Mouse (Mus musculus) heart, embryonic 13.5 days (tissue): ENCODE results near the gene Pkn1. TPM values are rescaled to one million over a fixed set of nuclear protein-coding genes. Genes with fewer than 3 reads are reported as not detected.

Source experiments
- ATAC-seq: fragments of 200-750 bp; cut with Nextera tagmentation; 2 replicates; pipeline ENCODE4 v1.8.0; 2017; ENCODE audit warnings: moderate TSS enrichment; ENCODE audit not compliant: insufficient number of reproducible peaks, low FRiP score, low TSS enrichment; ENCODE audit errors: extremely low read depth
- H3K27ac ChIP-seq: fragments of 300-500 bp; sonication (generic); replicated peaks from 2 replicates; pipeline ENCODE4 v1.5.1; 2015; ENCODE audit warnings: moderate library complexity, mild to moderate bottlenecking, inconsistent platforms
- H3K27me3 ChIP-seq: fragments of 300-500 bp; sonication (generic); replicated peaks from 2 replicates; pipeline ENCODE4 v1.6.1; 2015; ENCODE audit warnings: mild to moderate bottlenecking, inconsistent platforms
- H3K36me3 ChIP-seq: fragments of 300-500 bp; sonication (generic); 2 replicates; pipeline ENCODE4 v1.6.1; 2015; ENCODE audit warnings: mild to moderate bottlenecking, inconsistent platforms
- H3K4me1 ChIP-seq: fragments of 300-500 bp; sonication (generic); 2 replicates; pipeline ENCODE4 v1.6.1; 2015; ENCODE audit warnings: inconsistent platforms
- H3K4me2 ChIP-seq: fragments of 300-500 bp; sonication (generic); 2 replicates; pipeline ENCODE4 v1.6.1; 2015; ENCODE audit warnings: inconsistent platforms, mild to moderate bottlenecking, moderate library complexity
- H3K4me3 ChIP-seq: fragments of 300-500 bp; sonication (generic); 2 replicates; pipeline ENCODE4 v1.5.1; 2015; ENCODE audit warnings: moderate library complexity, mild to moderate bottlenecking, inconsistent platforms
- H3K9ac ChIP-seq: fragments of 300-500 bp; sonication (generic); 2 replicates; pipeline ENCODE4 v1.6.1; 2015; ENCODE audit warnings: inconsistent platforms, mild to moderate bottlenecking, moderate library complexity
- H3K9me3 ChIP-seq: fragments of 300-500 bp; sonication (generic); 2 replicates; pipeline ENCODE4 v1.6.1; 2016; ENCODE audit warnings: inconsistent platforms
- WGBS: fragments of 180-500 bp; shearing (Covaris S2); methylation state at CpG from one replicate; pipeline ENCODE4 v1.1.7; 2015; ENCODE audit warnings: mixed read lengths; 5-methylcytosine and 5-hydroxymethylcytosine counted together
- polyA plus RNA-seq: library from polyadenylated mRNA; unstranded; fragments of >200 nt; fragmentation: Nextera tagmentation; extraction: Ambion mirVana; gene quantifications from 2 replicates; pipeline ENCODE4 v1.2.1, GENCODE M21; 2015

The Pkn1 gene
- polyA plus RNA-seq, 1 experiment from 2014 or later: 20.0 TPM

DNA sequence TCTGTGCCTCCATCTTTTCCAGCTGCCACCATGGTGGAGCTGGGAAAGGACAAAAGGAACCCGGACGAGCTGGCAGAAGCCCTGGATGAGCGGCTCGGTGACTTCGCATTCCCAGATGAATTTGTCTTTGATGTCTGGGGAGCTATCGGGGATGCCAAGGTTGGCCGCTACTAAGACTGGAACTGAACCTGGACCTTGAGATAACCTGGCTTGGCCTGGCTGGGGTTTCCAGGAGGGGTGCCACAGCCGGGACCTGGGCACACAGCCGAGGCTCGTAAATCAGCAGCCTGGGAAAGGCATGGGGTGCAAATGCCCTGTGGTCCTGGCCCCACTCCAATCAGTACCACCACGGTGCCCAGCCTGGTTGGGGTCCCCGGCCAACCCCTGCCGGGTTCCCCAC lies 34.9 kb downstream of the Pkn1 start:
- Histone ChIP-seq H3K9me3 (no peaks in the 10 kb centered on the region), H3K27ac (no peak overlapping the region), H3K4me3 (no peak overlapping the region), H3K4me1 (peaks cover 74% of the 10 kb centered on the region), H3K9ac (no peak overlapping the region), H3K4me2 (no peak overlapping the region), H3K27me3 (peaks cover 17% of the 10 kb centered on the region), H3K36me3 (peaks cover 24% of the 10 kb centered on the region)
- 87% methylated on average over 13 of the region's 13 CpGs for WGBS
- no peak for ATAC-seq

DNA sequence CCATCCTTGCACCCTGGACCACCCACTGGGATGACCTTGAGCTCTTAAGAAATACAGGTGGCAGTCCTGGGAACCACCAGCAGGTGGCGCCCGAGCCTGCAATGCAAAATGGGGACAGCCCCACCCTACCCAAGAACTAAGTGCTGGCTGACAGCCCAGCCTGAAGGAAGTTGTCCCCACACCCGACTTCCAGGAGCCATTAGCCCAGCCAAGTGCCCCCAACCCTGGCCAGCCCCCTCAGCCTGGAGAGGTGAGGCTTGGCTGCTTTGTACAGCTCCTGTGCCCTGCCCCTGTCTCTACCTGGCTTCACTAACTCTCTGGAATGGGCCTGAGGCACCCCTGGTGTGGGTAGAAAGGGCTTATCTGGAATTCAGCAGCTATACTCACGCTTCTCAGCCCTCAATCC lies 36.6 kb downstream of the Pkn1 start:
- H3K27ac ChIP-seq: peak overlapping the region; percentile 70
- peaks cover 58% of the 10 kb centered on the region for H3K4me1 ChIP-seq
- H3K4me2 ChIP-seq: peak overlapping the region; percentile 26; the same call in 1 of the 2 replicates
- H3K9ac ChIP-seq: peak overlapping the region; percentile 75; the same call in 1 of the 2 replicates
- peaks cover 5% of the 10 kb centered on the region for H3K27me3 ChIP-seq
- H3K4me3 ChIP-seq: no peak overlapping the region
- peak; percentile 14; the same call in 1 of the 2 replicates for ATAC-seq
- H3K9me3 ChIP-seq: no peaks in the 10 kb centered on the region
- peaks cover 36% of the 10 kb centered on the region for H3K36me3 ChIP-seq
- 5% methylated on average over 4 of the region's 4 CpGs for WGBS

DNA sequence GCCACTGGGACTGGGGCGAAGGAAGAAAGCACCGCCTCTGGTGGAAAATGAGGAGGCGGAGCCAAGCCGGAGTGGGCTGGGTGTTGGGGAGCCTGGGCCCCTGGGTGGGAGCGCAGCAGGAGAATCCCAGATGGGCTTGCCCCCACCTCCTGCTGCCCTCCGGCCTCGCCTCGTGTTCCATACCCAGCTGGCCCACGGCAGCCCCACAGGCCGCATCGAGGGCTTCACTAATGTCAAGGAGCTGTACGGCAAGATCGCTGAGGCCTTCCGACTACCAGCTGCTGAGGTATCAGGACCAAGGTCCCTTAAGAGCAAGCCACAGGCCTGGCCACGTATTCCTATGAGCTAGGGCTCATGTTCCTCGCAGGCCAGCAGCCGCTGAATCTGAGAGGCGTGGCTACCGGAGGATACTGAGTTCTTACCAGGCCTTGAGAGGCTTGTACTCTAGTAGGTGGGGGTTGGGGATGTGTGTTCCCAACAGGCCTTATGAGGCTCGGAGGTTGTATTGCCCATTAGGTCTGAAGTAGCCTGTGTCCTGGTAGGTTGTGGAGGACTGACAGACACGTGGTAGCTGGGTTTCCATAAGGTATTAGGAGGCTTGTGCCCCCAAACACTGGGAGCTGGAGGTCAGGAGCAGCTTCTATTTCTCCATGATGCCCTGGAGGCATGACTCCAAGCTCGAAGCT lies 37.8 kb downstream of the Pkn1 start:
- Histone ChIP-seq H3K36me3 (peaks cover 47% of the 10 kb centered on the region), H3K27ac (peak overlapping the region; percentile 48; the same call in 1 of the 2 replicates), H3K9me3 (no peaks in the 10 kb centered on the region), H3K4me3 (peak overlapping the region; percentile 38), H3K27me3 (no peaks in the 10 kb centered on the region), H3K4me1 (peaks cover 50% of the 10 kb centered on the region), H3K4me2 (peak overlapping the region; percentile 65), H3K9ac (peak overlapping the region; percentile 75)
- no peak for ATAC-seq
- WGBS: 17% methylated on average over 22 of the region's 22 CpGs

DNA sequence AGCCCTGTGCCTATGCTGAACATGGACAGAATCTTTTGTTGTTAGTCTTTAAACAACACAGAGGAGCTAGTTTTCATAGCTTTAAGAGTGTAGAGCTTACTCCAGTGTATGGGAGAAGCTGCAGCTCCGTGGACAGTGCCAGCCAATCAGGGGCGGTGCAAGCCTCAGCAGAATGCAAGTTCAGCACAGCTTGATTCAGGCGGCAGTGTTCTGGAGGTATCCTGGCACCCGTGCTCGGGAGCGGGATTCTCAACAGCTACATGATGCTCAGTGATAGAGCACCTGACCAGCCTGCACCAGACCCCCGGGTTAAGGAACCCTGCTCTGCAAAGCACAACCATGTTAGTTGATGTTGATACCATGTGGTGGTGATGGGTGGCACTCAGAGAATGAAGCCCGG lies 38.4 kb downstream of the Pkn1 start:
- peaks cover 47% of the 10 kb centered on the region for H3K4me1 ChIP-seq
- peak overlapping the region; percentile 75 for H3K9ac ChIP-seq
- 13% methylated on average over 8 of the region's 8 CpGs for WGBS
- no peak for ATAC-seq
- H3K4me2 ChIP-seq: peak overlapping the region; percentile 65
- H3K27me3 ChIP-seq: no peaks in the 10 kb centered on the region
- peak overlapping the region; percentile 38 for H3K4me3 ChIP-seq
- peaks cover 53% of the 10 kb centered on the region for H3K36me3 ChIP-seq
- no peaks in the 10 kb centered on the region for H3K9me3 ChIP-seq
- peak overlapping the region; percentile 48; the same call in 1 of the 2 replicates for H3K27ac ChIP-seq

DNA sequence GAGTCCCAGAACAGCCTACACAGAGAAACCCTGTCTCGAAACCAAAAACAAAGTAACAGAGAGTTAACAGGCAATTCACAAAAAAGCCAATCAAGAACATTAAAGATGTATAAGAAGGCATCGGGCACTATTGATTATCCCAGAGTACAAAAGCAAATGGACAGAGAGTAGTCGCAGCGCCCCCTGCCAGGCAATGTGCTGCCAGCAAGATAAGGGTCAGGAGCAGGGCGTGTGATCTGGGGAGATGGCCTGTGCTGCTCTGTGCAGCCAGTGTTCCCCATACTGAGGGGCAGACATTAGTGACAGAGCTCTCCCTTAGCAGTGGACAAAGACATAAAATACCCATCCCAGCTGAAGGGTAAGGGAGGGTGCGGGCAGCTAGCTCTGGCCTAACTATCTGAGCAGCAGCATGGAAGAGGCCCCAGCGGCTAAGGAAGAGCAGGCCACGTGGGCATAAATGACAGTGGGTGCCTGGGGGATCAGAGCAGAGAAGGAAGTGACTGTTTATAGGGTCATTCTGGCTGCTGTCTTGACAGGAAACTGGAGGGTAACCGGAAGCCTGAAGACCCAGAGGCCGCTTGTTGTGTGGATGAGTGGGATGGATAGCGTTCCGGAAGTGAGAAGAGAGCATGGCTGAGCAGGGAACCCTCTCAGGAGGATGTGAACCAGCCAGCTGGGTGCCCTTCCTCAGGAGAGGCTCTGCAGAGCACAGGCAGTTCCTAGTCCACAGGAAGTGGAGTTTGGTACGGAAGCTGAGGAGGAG lies 42.3 kb downstream of the Pkn1 start:
- Histone ChIP-seq H3K9ac (no peak overlapping the region), H3K27ac (peak overlapping the region; percentile 33), H3K4me2 (no peak overlapping the region), H3K36me3 (peaks cover 38% of the 10 kb centered on the region), H3K4me3 (no peak overlapping the region), H3K9me3 (no peaks in the 10 kb centered on the region), H3K27me3 (no peaks in the 10 kb centered on the region), H3K4me1 (peaks cover 46% of the 10 kb centered on the region)
- ATAC-seq: no peak
- 67% methylated on average over 13 of the region's 13 CpGs for WGBS

DNA sequence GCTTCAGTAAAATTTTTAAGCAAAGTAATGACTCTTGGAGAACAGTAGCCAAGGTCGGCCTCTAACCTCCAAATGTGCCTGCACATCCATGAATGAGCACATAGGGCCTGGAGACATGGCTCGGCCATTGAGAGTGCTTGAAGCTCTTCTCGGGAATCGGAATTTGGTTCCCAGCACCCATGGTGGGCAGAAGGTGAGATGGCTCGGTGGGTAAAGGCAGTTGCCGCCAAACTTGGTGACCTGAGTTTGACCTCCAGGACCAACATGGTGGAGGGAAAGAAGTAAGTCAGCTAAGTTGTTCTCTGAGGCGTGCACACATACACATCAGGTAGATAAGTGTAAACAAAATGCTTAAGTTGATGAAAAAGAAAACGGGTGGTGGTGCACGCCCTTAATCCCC lies 42.9 kb downstream of the Pkn1 start:
- Histone ChIP-seq H3K36me3 (peaks cover 38% of the 10 kb centered on the region), H3K27ac (peak overlapping the region; percentile 33; the same call in 1 of the 2 replicates), H3K4me1 (peaks cover 41% of the 10 kb centered on the region), H3K27me3 (no peaks in the 10 kb centered on the region), H3K4me3 (no peak overlapping the region), H3K9me3 (no peaks in the 10 kb centered on the region), H3K9ac (no peak overlapping the region), H3K4me2 (no peak overlapping the region)
- WGBS: 82% methylated on average over 9 of the region's 9 CpGs
- ATAC-seq: no peak

DNA sequence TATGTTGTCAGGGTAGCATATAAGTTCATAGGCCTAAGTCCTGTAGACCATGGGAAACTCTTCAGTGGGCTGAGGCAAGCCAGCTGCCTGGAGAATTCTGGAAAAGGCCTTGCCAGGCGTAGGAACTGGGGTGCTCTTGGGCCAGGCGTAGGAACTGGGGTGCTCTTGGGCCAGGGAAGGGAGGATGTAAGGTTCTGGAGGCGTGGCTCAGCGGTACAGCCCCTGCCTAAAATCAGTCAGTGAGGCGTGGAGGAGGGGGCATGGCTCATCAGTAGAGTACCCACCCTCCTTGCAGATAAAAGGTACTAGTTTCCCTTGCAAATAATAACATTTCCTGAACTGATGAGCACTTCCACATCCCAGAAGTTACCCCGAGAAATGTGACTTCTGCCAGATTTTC lies 44.3 kb downstream of the Pkn1 start:
- H3K9ac ChIP-seq: no peak overlapping the region
- H3K4me2 ChIP-seq: no peak overlapping the region
- no peaks in the 10 kb centered on the region for H3K27me3 ChIP-seq
- H3K9me3 ChIP-seq: no peaks in the 10 kb centered on the region
- ATAC-seq: no peak
- H3K36me3 ChIP-seq: peaks cover 38% of the 10 kb centered on the region
- H3K4me1 ChIP-seq: peaks cover 28% of the 10 kb centered on the region
- H3K27ac ChIP-seq: no peak overlapping the region
- 86% methylated on average over 6 of the region's 6 CpGs for WGBS
- H3K4me3 ChIP-seq: no peak overlapping the region

DNA sequence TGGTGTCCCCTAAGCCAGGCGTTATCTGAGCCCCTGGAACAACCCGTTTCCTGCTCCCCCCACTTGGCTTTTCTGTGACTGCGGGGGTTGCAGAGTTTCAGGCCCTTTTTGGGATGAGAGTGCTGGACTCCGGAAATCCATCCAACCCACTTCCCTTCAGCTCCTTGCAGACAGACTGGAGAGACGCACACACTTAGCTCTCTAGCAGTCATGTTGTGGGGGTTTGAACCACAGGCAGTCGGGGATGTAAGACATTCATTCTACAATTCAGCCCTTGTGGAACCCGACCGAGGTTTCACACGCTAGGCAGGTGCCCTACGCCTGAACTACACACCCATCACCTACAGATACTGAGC lies 45.3 kb downstream of the Pkn1 start:
- Histone ChIP-seq H3K9me3 (no peaks in the 10 kb centered on the region), H3K4me2 (peak overlapping the region; percentile 95), H3K4me3 (peak overlapping the region; percentile 77), H3K4me1 (peaks cover 28% of the 10 kb centered on the region), H3K36me3 (peaks cover 30% of the 10 kb centered on the region), H3K9ac (peak overlapping the region; percentile 88), H3K27ac (peak overlapping the region; percentile 76), H3K27me3 (no peaks in the 10 kb centered on the region)
- ATAC-seq: no peak
- WGBS: 33% methylated on average over 10 of the region's 10 CpGs

DNA sequence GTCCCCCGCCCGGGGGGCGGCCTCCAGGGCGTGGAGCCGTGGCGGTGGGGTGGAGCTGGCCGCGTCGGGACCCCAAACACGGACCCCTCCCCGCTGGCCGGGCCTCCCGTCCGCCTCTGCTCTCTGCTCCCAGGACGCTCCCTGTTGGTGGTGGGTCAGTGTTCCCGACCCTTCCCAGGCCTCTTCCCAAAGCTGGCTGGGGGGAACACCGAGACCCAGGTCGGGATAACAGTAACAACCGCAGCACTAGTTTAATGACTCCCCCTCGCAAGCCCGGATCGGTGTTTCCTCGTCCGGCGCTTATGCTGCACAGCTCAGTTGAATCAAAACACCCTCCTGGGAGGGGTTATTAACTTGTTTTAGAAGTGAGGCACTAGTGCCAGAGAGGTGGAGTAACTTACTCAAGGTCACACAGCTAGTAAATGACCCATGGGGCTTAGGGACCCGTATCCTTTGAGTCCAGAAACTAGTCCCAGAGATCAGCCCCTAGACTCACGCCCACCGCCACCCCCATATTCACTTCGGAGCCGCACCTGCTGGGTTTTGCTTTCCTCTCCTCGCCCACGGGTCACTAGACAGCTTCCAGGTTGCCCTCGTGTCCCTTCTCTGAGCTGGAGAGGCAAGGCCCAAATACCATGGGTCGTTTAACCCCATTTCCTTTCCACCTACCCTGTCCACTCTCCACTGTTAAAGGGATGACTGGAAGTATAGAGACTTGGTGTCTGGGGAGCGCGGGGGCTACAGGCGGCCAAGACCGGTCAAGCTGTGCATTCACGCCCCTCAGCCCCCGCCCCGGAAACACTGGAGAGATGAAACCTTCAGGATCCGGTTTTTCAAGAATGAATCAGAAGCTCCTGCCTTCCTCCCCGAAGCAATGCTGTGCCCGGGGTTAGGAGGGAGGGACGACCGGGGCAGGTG lies 46.0 kb downstream of the Pkn1 start:
- Histone ChIP-seq H3K9me3 (no peaks in the 10 kb centered on the region), H3K4me3 (peak overlapping the region; percentile 77), H3K9ac (peak overlapping the region; percentile 88), H3K27ac (peak overlapping the region; percentile 76), H3K36me3 (peaks cover 27% of the 10 kb centered on the region), H3K27me3 (no peaks in the 10 kb centered on the region), H3K4me2 (peak overlapping the region; percentile 95), H3K4me1 (peaks cover 28% of the 10 kb centered on the region)
- 1% methylated on average over 37 of the region's 46 CpGs for WGBS
- ATAC-seq: 0 out of 2 replicates have a peak, but pooled peaks have one; percentile 4

DNA sequence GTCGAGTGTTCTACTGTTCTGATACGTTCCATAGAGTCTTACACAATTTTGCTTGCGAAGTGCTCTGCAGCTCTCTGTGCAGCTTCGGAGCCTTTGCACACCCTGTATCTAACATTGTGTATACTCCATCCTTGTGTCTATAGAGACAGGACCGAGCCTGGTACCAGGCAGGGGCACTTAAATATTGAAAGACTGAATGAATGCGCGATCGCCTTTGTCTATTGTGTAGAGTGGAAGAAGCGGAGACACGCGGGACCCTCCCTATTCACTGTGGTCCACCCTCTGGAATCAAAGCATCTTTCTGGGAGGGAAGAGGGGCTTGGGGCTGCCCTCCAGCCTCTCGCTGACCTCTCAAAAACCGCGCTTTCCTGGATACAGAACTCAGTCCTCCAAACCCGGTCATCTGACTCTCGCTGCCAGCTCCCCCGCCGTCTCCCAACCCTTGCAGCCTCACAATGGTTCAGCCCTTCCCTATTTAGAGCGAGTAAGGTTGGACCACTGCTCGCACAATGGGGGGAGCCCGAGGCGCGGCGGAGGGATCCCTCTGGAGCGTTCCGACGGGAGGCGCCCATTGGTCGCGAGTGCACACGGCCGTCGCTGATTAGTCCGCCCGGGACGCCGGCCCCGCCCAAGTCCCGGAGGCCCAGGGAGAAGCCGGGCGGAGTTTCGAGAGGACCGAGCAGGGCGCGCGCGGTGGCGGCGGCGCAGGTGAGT lies 46.8 kb downstream of the Pkn1 start, which contains the start of gene Gipc1:
Gipc1 (plus strand) TSS at position 648 of the 714 bp plus-strand sequence.
- ATAC-seq: peak; percentile 92
- H3K27me3 ChIP-seq: no peaks in the 10 kb centered on the region
- WGBS: 4% methylated on average over 48 of the region's 50 CpGs

More for the DNA sequence above, 46.8 kb downstream of the Pkn1 start, which contains the start of gene Gipc1:
- Histone ChIP-seq H3K36me3 (peaks cover 19% of the 10 kb centered on the region), H3K4me2 (peak within 1 kb of the TSS; percentile 95), H3K9me3 (no peaks in the 10 kb centered on the region), H3K4me3 (peak within 1 kb of the TSS; percentile 77), H3K9ac (peak within 1 kb of the TSS; percentile 88), H3K4me1 (peaks cover 28% of the 10 kb centered on the region), H3K27ac (peak within 1 kb of the TSS; percentile 76)
